Mouse (Mus musculus) E14TG2a.4 (cell line): ENCODE measurements around the gene Efnb1.

Source experiments
- CTCF ChIP-seq: conservative IDR thresholded peaks from 2 replicates; pipeline ENCODE4 v1.5.1; 2014; ENCODE audit warnings: low read length
- NANOG ChIP-seq: IDR thresholded peaks from 2 replicates; pipeline ENCODE4 v1.6.1; 2014; ENCODE audit warnings: borderline replicate concordance, low read length, mixed read lengths
- POU5F1 ChIP-seq: IDR thresholded peaks from 2 replicates; pipeline ENCODE4 v1.6.1; 2014; ENCODE audit warnings: low read length, borderline replicate concordance

GRCm38 (mm10) chrX:99130059-99130458 is 5.9 kb upstream of the Efnb1 start:
- TF ChIP-seq CTCF: peak; percentile 54
- no peak for TF ChIP-seq NANOG
- no peak for TF ChIP-seq POU5F1
